Mouse (Mus musculus) ovary, adult 2 months (tissue): ENCODE data around the gene Jup. TPM values are rescaled to one million over a fixed set of nuclear protein-coding genes. Genes with fewer than 3 reads are reported as not detected.

Source experiments
- polyA plus RNA-seq: library from polyadenylated mRNA; depleted of rRNA; stranded (reverse); fragments of >200 nt; gene quantifications from 2 replicates; pipeline ENCODE4 v1.2.3, GENCODE M21; 2012; rRNA removed

Gene Jup
- polyA plus RNA-seq: 228 and 323 TPM in 2 replicates

GRCm38 (mm10) chr11:100397600-100398389, at the start of gene Jup:
Gene Jup (minus strand): TSS chr11:100397763.

GRCm38 (mm10) chr11:100441797-100442196, 44.2 kb upstream of the Jup start, which contains the start of the genes Nt5c3b and Klhl10:
Gene Nt5c3b (minus strand): TSS chr11:100441808.
Gene Klhl10 (plus strand): TSS chr11:100441917.

GRCm38 (mm10) chr11:100414914-100415822, 17.6 kb upstream of the Jup start, which contains the start of gene Fkbp10:
Gene Fkbp10 (plus strand): TSS chr11:100415697.

GRCm38 (mm10) chr11:100414021-100414913, 16.7 kb upstream of the Jup start, which contains the start of gene P3h4:
Gene P3h4 (minus strand): TSS chr11:100414836.

DNA sequence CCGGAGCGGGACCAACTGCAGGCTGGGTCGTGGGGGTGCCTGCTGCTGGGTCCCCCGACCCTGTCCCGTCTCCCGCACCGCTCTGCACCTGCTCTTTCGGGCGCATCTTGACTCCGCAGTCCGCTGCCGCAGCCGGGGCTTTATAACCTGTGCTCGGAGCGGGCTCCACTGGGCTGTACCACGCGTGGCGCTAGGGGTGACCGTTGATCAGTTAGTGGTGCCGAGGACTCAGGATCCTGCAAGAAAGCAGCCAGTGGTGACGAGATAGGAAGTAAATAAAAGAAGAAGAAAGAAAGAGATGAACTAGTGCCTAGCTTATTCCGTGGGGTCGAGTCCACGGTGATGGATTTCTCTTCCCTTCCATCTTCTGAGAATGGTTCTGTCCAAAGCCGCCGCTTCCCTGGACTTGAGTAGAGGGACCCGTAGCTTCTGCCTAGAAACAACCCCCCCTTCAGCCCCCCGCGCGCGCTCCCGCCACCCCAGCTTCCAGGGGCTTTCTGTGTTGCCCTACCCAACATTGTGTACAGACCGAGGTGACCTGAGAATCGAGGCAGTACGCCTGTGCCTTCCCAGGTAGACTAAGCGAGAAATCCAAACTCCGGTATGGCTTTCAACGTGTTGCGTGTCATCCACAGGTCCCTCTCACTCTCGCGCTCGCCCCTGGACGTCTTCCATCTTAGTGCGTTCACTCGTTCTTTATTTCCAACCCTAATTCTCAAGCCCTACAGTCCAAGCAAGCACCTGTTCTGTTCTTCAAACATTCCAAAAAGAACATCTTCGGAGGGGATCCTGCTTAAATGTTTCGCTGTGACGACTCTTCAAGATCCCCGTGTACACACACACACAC, 41.4 kb downstream of the Jup start, which contains the start of gene Hap1:
Gene Hap1, minus strand, starts transcription at position 157 of the 847 bp plus-strand sequence.

DNA sequence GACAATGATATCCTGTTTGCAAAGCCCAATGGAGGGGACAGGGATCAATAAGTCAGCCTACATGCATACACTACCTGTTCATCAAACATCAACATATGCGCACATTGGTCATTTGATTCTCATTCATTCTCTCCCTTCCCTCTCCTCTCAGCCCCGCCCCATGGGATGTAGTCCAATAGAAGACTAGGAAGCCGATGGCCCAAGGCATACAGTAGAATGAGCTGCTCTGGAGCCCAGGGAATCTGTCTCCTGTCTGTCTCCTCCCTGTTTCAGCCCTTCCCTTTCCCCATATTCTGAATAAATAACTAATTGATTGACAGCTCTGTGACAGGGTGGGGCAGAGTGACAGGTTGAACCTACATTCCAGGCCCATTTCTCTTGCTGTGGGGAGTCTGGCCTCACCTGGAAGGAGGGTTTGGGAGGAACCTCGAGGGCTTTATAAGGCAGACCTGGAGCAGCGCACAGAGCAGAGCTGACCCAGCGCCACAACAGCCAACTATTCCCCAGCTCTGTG, 63.6 kb downstream of the Jup start, which contains the start of gene Gast:
Gene Gast, plus strand, starts transcription at position 464 of the 514 bp plus-strand sequence.

DNA sequence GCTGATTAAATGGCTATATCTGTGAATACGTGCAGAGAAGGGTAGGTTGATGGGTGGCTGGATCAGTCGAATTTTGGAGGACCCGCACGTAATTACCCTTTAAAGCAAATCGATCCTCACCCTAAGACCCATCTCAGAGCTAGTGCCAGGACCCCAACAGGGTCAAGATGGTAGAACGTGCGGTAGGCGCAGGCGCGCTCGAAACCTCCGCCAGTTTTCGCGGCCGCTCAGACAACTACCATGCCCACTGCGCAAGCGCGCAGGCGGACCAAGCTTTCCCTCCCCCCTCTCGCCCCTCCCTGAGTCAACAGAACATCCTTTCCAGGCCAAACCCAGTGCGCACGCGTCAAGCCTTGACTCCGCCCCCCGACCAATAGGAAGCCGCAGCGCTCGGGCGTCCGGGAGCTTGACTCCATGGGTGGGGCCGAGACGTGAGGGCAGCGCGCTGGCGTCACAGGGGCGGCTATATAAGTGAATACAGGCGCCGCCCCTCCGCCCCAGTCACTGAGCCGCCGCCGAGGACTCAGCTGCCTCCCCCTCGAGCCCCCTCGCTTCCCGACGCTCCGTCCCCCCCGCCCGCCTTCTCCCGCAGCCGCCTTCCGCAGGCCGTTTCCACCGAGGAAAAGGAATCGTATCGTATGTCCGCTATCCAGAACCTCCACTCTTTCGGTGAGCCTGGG, 77.9 kb downstream of the Jup start, which contains the start of gene Eif1:
Gene Eif1, plus strand, starts transcription at position 394 of the 680 bp plus-strand sequence.

Other genes with a start within 250 kb of the Jup start
- gene Krt19, start 249.1 kb downstream of the Jup start, polyA plus RNA-seq: 323 and 438 TPM in 2 replicates
- gene Krt9, start 204.5 kb downstream of the Jup start, polyA plus RNA-seq: not detected in 2 replicates
- gene Krt14, start 190.2 kb downstream of the Jup start, polyA plus RNA-seq: 0.15 and 0.37 TPM in 2 replicates
- gene Krt16, start 148.9 kb downstream of the Jup start, polyA plus RNA-seq: not detected in 2 replicates
- gene Krt17, start 136.7 kb downstream of the Jup start, polyA plus RNA-seq: 1.3 and 2.0 TPM in 2 replicates
- gene Krt42, start 127.9 kb downstream of the Jup start, polyA plus RNA-seq: not detected in 2 replicates
- gene Eif1, start 77.9 kb downstream of the Jup start, polyA plus RNA-seq: 84.8 and 87.3 TPM in 2 replicates
- gene Gast, start 63.4 kb downstream of the Jup start, polyA plus RNA-seq: not detected in 2 replicates
- gene Hap1, start 41.6 kb downstream of the Jup start, polyA plus RNA-seq: 8.1 and 8.9 TPM in 2 replicates
- gene P3h4, start 17.1 kb upstream of the Jup start, polyA plus RNA-seq: 234 and 294 TPM in 2 replicates
- 206 and 218 TPM in 2 replicates for gene Fkbp10, start 17.9 kb upstream of the Jup start, polyA plus RNA-seq
- 67.6 and 90.0 TPM in 2 replicates for gene Nt5c3b, start 44.0 kb upstream of the Jup start, polyA plus RNA-seq
- 0.35 and 0.58 TPM in 2 replicates for gene Klhl10, start 44.2 kb upstream of the Jup start, polyA plus RNA-seq
- 14.7 and 15.4 TPM in 2 replicates for gene Klhl11, start 75.0 kb upstream of the Jup start, polyA plus RNA-seq
- 175 and 200 TPM in 2 replicates for gene Acly, start 130.2 kb upstream of the Jup start, polyA plus RNA-seq
- gene Ttc25, start 147.8 kb upstream of the Jup start, polyA plus RNA-seq: 1.5 and 1.9 TPM in 2 replicates
- gene Cnp, start 177.1 kb upstream of the Jup start, polyA plus RNA-seq: 39.0 and 41.4 TPM in 2 replicates
- gene Nkiras2, start 221.5 kb upstream of the Jup start, polyA plus RNA-seq: 78.9 and 85.1 TPM in 2 replicates
- 17.3 and 32.6 TPM in 2 replicates for gene Dnajc7, start 222.4 kb upstream of the Jup start, polyA plus RNA-seq